Mouse (Mus musculus) kidney, embryonic 16.5 days (tissue): ENCODE measurements at regions not wholly inside any gene's neighbourhood (a gene's known extent, or its start where the extent isn't known, plus 50 kb on each side); places are given as distances from the start of the nearest gene placed in this dataset.

Experiments used
- ATAC-seq: fragments of 200-750 bp; cut with Nextera tagmentation; 2 replicates; pipeline ENCODE4 v1.8.0; 2017; ENCODE audit warnings: moderate TSS enrichment; ENCODE audit not compliant: low FRiP score, low TSS enrichment
- H3K27ac ChIP-seq: fragments of 300-500 bp; sonication (generic); 2 replicates; pipeline ENCODE4 v1.5.1; 2014; ENCODE audit warnings: low read length
- H3K27me3 ChIP-seq: fragments of 300-500 bp; sonication (generic); 2 replicates; pipeline ENCODE4 v1.6.1; 2014; ENCODE audit warnings: low read length, control low read depth, mixed read lengths; ENCODE audit not compliant: insufficient read depth
- H3K36me3 ChIP-seq: fragments of 300-500 bp; sonication (generic); 2 replicates; pipeline ENCODE4 v1.6.1; 2014; ENCODE audit warnings: low read length, control low read depth, mixed read lengths; ENCODE audit not compliant: insufficient read depth
- H3K4me1 ChIP-seq: fragments of 300-500 bp; sonication (generic); 2 replicates; pipeline ENCODE4 v1.6.1; 2014; ENCODE audit warnings: low read length, control low read depth, mixed read lengths; ENCODE audit not compliant: insufficient read depth
- H3K4me2 ChIP-seq: fragments of 300-500 bp; sonication (generic); replicated peaks from 2 replicates; pipeline ENCODE4 v1.6.1; 2014; ENCODE audit warnings: low read depth, low read length
- H3K4me3 ChIP-seq: fragments of 300-500 bp; sonication (generic); 2 replicates; pipeline ENCODE4 v1.5.1; 2014; ENCODE audit warnings: mild to moderate bottlenecking, low read length
- H3K9ac ChIP-seq: fragments of 300-500 bp; sonication (generic); replicated peaks from 2 replicates; pipeline ENCODE4 v1.6.1; 2014; ENCODE audit warnings: low read length
- H3K9me3 ChIP-seq: fragments of 300-500 bp; sonication (generic); 2 replicates; pipeline ENCODE4 v1.6.1; 2016; ENCODE audit warnings: low read length, control low read depth
- WGBS: fragments of 180-500 bp; shearing (Covaris S2); extraction: QIAGEN DNeasy Blood & Tissue Kit; methylation state at CpG from one replicate; pipeline ENCODE4 v1.1.7; 2014; 5-methylcytosine and 5-hydroxymethylcytosine counted together

DNA sequence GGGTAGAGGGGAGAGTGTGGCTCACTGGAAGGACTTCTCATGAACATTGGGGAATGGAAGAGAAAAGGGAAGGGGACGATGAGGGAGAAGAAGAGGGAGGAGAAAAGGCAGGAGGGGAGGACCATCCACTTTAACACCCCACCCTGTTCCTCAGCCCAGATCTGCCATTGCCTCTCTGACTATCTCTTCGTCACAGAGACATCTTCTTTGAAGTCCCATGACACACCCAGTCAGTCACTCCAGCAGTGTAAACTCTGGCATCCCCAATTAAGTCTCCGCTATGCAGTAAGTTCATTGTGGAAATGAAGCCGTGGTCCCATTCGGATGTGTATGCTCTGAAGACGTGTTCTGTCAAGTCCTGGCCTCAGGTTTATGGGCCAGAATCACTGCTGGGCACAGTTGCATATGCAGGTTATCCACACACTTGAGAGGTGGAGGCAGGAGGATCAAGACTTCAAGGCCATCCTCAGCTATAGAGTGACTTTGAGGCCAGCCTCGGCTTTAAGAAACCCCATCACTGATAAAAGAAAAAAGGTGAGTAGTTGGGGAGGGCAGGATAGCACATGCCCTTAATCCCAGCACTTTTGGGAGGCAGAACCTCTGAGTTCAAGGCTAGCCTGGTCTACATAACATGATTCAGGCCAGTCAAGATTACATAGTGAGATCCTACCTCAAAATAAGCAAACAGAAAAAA, 141.0 kb upstream of the Med13l start:
- H3K27me3 ChIP-seq = no peaks in the 10 kb centered on the region
- H3K4me3 ChIP-seq = no peak overlapping the region
- 81% methylated on average over 7 of the region's 7 CpGs for WGBS
- ATAC-seq = no peak
- no peak overlapping the region for H3K27ac ChIP-seq
- H3K36me3 ChIP-seq = no peaks in the 10 kb centered on the region
- no peak overlapping the region for H3K9ac ChIP-seq
- H3K4me2 ChIP-seq = no peak overlapping the region
- H3K4me1 ChIP-seq = peaks cover 12% of the 10 kb centered on the region
- 0 out of 2 replicates have a peak, but pooled peaks cover 2% of the 10 kb centered on the region for H3K9me3 ChIP-seq

DNA sequence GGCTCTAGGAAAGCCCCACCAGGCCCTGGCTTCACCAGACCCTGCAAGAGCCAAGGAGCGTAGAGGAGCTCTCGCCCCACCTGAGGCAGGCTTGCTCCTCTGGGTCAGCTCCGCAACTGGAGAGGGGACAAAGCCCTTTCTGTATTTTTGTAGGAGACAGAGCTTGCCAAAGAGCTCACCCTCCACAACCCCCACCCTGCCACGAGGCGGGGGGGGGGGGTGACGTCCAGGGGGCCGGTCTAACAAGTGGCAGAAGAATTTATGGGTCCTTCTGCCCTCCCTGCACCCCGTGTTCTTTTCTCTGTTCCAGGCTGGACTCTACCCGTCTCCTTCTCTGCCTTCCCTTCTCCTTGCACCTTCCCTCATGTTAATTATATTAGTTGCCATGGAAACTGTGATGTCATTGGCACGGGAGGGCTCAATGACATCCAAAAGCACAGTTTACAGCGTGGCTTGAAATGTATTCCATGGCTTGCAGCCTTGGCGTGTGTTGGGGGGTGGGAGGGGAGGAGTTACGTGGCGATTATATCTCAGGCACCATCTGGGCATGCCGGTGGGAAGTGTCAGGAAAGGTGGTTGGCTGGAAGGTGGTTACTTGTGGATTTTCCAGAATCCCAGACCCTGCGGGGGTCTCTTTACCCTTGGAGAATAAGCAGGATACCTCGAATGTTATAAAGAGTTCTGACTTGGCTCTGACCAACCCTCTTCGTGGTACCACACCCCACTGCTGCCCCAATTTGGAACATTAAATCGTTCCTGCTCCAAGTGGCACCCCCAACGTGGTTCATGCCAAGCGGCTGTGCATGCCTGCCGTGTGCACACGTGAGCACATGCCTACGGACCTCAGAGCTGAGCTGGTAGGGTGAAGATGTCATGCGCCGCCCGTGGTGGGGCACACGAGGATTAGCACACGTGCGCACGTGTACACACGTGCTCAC, 138.3 kb upstream of the Med13l start:
- H3K4me3 ChIP-seq = 0 out of 2 replicates have a peak overlapping the region, but pooled peaks have one; percentile 3
- no peaks in the 10 kb centered on the region for H3K9me3 ChIP-seq
- H3K4me2 ChIP-seq = peak overlapping the region; percentile 42
- H3K27ac ChIP-seq = no peak overlapping the region
- no peaks in the 10 kb centered on the region for H3K27me3 ChIP-seq
- peak overlapping the region; percentile 53; the same call in 1 of the 2 replicates for H3K9ac ChIP-seq
- H3K36me3 ChIP-seq = no peaks in the 10 kb centered on the region
- WGBS = 47% methylated on average over 32 of the region's 32 CpGs
- peak; percentile 46 for ATAC-seq
- peaks cover 21% of the 10 kb centered on the region for H3K4me1 ChIP-seq

DNA sequence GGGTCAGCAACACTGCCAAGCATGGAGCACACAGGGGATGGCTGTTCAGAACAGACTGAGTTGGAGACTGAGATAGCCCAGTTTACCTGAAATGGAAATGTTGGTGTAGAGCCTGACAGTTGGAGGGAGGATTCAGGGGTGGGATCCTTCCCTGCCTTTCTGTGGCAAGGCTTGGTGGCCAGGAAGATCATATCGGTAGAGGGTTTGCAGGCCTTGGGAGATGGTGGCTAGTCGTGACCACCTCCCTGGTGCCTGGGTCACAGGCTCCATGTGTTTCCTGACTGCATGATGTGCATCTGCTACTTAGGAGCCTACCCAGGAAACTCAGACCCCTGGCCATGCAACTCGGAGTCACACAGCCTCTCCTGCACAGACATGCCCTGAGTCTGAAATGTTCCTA, 136.3 kb upstream of the Med13l start:
- H3K27ac ChIP-seq = peak overlapping the region; percentile 78
- H3K9ac ChIP-seq = no peak overlapping the region
- 72% methylated on average over 3 of the region's 3 CpGs for WGBS

GRCm38 (mm10) chr5:118424764-118425568, 135.5 kb upstream of the Med13l start:
- Histone ChIP-seq H3K27me3 (no peaks in the 10 kb centered on the region), H3K4me1 (peaks cover 21% of the 10 kb centered on the region), H3K4me2 (no peak overlapping the region), H3K27ac (peak overlapping the region; percentile 78), H3K9ac (0 out of 2 replicates have a peak overlapping the region, but pooled peaks have one; percentile 15), H3K36me3 (no peaks in the 10 kb centered on the region), H3K9me3 (no peaks in the 10 kb centered on the region), H3K4me3 (no peak overlapping the region)
- ATAC-seq = peak; percentile 66
- WGBS = 31% methylated on average over 9 of the region's 9 CpGs

More for the DNA sequence above, 136.3 kb upstream of the Med13l start:
- no peaks in the 10 kb centered on the region for H3K27me3 ChIP-seq
- H3K36me3 ChIP-seq = no peaks in the 10 kb centered on the region
- no peak overlapping the region for H3K4me3 ChIP-seq
- H3K9me3 ChIP-seq = no peaks in the 10 kb centered on the region
- no peak overlapping the region for H3K4me2 ChIP-seq
- no peak for ATAC-seq
- peaks cover 21% of the 10 kb centered on the region for H3K4me1 ChIP-seq

GRCm38 (mm10) chr5:118426673-118427072, 133.8 kb upstream of the Med13l start:
- Histone ChIP-seq H3K36me3 (no peaks in the 10 kb centered on the region), H3K27ac (no peak overlapping the region), H3K4me1 (peaks cover 20% of the 10 kb centered on the region), H3K4me3 (no peak overlapping the region), H3K9ac (no peak overlapping the region), H3K9me3 (no peaks in the 10 kb centered on the region), H3K27me3 (no peaks in the 10 kb centered on the region), H3K4me2 (no peak overlapping the region)
- WGBS = 54% methylated on average over 5 of the region's 5 CpGs
- ATAC-seq = no peak

DNA sequence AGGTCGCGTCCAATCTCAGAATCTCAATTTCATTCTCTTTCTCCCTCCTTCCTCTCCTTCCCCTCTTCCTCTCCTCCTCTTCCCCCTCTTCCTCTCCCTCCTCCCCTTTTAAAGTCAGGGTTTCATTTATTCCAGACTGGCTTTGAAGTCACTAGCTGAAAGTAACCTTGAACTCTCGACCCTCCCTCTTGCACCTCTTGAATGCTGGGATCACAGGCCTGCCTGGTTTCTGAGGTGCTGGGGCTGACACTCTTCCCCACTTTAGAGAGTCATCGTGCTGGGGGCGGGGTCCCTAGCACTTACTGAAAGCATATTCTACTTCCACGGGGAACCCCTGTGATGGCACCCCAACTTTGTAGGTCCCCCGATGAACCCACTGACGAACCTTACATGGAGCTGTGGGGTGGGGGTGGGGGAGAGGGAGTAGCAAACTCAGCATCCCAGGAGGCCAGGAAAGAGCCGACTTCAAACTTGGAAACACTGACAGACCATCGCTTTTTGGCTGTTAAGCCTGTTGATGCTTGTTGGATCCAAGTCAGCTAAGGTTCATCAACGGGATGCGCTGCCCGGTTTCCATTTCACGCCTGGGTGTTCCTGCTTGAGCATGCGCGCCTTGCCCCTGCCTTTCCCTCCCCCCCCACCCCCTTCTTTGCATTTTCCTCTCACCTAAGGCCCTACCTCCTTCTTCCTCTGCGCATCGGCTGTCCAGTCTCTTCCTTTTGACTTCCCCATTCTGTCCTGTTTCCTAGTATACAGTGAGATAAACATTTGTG, 132.0 kb upstream of the Med13l start:
- H3K9ac ChIP-seq = no peak overlapping the region
- no peak overlapping the region for H3K4me2 ChIP-seq
- peaks cover 13% of the 10 kb centered on the region for H3K4me1 ChIP-seq
- H3K27me3 ChIP-seq = no peaks in the 10 kb centered on the region
- H3K4me3 ChIP-seq = no peak overlapping the region
- H3K27ac ChIP-seq = no peak overlapping the region
- 67% methylated on average over 18 of the region's 18 CpGs for WGBS
- H3K36me3 ChIP-seq = no peaks in the 10 kb centered on the region
- no peaks in the 10 kb centered on the region for H3K9me3 ChIP-seq
- ATAC-seq = no peak

GRCm38 (mm10) chr5:118433599-118433998, 126.9 kb upstream of the Med13l start:
- Histone ChIP-seq H3K4me2 (no peak overlapping the region), H3K36me3 (no peaks in the 10 kb centered on the region), H3K4me3 (no peak overlapping the region), H3K9ac (no peak overlapping the region), H3K9me3 (no peaks in the 10 kb centered on the region), H3K27ac (no peak overlapping the region), H3K27me3 (peaks cover 21% of the 10 kb centered on the region), H3K4me1 (peaks cover 18% of the 10 kb centered on the region; the same call in 1 of the 2 replicates)
- WGBS = 72% methylated on average over 4 of the region's 4 CpGs
- ATAC-seq = no peak

DNA sequence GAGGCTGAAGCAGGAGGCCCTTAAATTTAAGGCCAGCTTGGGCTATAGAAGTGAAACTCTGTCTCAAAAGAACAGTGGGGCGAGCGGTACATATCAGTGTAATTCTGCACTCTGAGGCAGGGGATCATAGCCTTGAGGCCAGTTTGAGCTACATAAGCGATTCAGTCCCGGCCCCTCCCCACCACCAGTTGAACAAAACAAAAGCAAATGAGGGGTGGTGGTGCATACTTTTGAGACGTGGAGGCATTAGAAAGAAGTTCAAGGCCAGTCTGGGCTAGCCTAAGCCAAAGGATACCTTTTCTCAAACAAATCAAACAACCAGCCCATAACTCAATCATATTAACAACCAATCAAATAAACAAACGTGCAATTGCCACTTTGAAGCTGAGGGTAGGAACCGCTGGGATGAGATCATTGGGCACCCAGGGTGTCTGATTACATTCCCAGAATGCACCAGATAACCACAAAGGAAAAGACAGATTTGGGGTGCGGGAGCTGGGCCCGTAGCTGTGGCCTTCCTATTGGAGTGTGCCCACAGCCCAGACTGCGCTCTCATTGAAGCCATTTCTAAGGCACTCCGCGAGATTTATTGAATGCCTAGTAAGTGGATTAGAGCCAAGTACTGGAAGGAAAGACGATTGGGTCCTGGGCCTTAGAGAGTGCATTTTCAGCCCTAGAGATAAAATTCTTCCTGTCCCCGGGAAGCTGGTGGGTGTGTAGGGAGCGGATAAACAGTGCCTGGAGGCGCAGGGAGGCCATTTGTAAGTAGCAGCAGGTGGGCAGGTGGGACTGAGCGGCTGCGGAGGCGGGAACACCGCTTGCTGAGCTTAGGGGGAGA, 125.5 kb upstream of the Med13l start:
- no peak overlapping the region for H3K9ac ChIP-seq
- 33% methylated on average over 20 of the region's 20 CpGs for WGBS
- H3K4me2 ChIP-seq = no peak overlapping the region
- no peaks in the 10 kb centered on the region for H3K9me3 ChIP-seq
- no peaks in the 10 kb centered on the region for H3K36me3 ChIP-seq
- H3K4me3 ChIP-seq = no peak overlapping the region
- H3K4me1 ChIP-seq = peaks cover 18% of the 10 kb centered on the region; the same call in 1 of the 2 replicates
- H3K27me3 ChIP-seq = peaks cover 21% of the 10 kb centered on the region
- ATAC-seq = no peak; the same call in 1 of the 2 replicates
- H3K27ac ChIP-seq = no peak overlapping the region
